Mouse (Mus musculus) G1E (cell line): ENCODE data around the gene Phyhipl.

Experiments used
- CTCF ChIP-seq: IDR thresholded peaks from 2 replicates; pipeline ENCODE4 v1.5.1; 2012; ENCODE audit warnings: low read depth, low read length, inconsistent platforms, mixed read lengths
- TAL1 ChIP-seq: conservative IDR thresholded peaks from 2 replicates; pipeline ENCODE4 v1.6.1; 2012; ENCODE audit warnings: low read depth, low read length, inconsistent platforms, mixed read lengths

GRCm38 (mm10) chr10:70519640-70520099 lies 136.1 kb downstream of the Phyhipl start:
- TF ChIP-seq CTCF (no peak), TAL1 (no peak)
